Mouse (Mus musculus) intestine, embryonic 16.5 days (tissue): Measurements from ENCODE around the gene Sys1. TPM values are rescaled to one million over a fixed set of nuclear protein-coding genes. Genes with fewer than 3 reads are reported as not detected.

Source experiments
- ATAC-seq: fragments of 200-750 bp; cut with Nextera tagmentation; 2 replicates; pipeline ENCODE4 v1.8.0; 2017; ENCODE audit warnings: moderate TSS enrichment, moderate library complexity
- H3K27ac ChIP-seq: fragments of 300-500 bp; sonication (generic); 2 replicates; pipeline ENCODE4 v1.5.1; 2014; ENCODE audit warnings: mild to moderate bottlenecking, low read length
- H3K27me3 ChIP-seq: fragments of 300-500 bp; sonication (generic); replicated peaks from 2 replicates; pipeline ENCODE4 v1.6.1; 2014; ENCODE audit warnings: low read length, control low read depth, mixed read lengths; ENCODE audit not compliant: control insufficient read depth, insufficient read depth
- H3K36me3 ChIP-seq: fragments of 300-500 bp; sonication (generic); 2 replicates; pipeline ENCODE4 v1.6.1; 2014; ENCODE audit warnings: low read length, control low read depth; ENCODE audit not compliant: control insufficient read depth, insufficient read depth
- H3K4me1 ChIP-seq: fragments of 300-500 bp; sonication (generic); 2 replicates; pipeline ENCODE4 v1.6.1; 2014; ENCODE audit warnings: low read length, control low read depth, mixed read lengths; ENCODE audit not compliant: control insufficient read depth, insufficient read depth
- H3K4me2 ChIP-seq: fragments of 300-500 bp; sonication (generic); 2 replicates; pipeline ENCODE4 v1.6.1; 2014; ENCODE audit warnings: low read depth, low read length, control low read depth
- H3K4me3 ChIP-seq: fragments of 300-500 bp; sonication (generic); 2 replicates; pipeline ENCODE4 v1.5.1; 2014; ENCODE audit warnings: mild to moderate bottlenecking, low read length
- H3K9ac ChIP-seq: fragments of 300-500 bp; sonication (generic); 2 replicates; pipeline ENCODE4 v1.6.1; 2014; ENCODE audit warnings: low read depth, low read length
- H3K9me3 ChIP-seq: fragments of 300-500 bp; sonication (generic); 2 replicates; pipeline ENCODE4 v1.6.1; 2016; ENCODE audit warnings: low read length, control low read depth; ENCODE audit not compliant: control insufficient read depth
- WGBS: fragments of 180-500 bp; shearing (Covaris S2); extraction: QIAGEN DNeasy Blood & Tissue Kit; methylation state at CpG from one replicate; pipeline ENCODE4 v1.1.7; 2014; 5-methylcytosine and 5-hydroxymethylcytosine counted together
- polyA plus RNA-seq: library from polyadenylated mRNA; unstranded; fragments of >200 nt; fragmentation: Nextera tagmentation; extraction: Ambion mirVana; gene quantifications from 2 replicates; pipeline ENCODE4 v1.2.1, GENCODE M21; 2015

The Sys1 gene
- polyA plus RNA-seq, 1 experiment from 2014 or later, result 56.4 TPM

DNA sequence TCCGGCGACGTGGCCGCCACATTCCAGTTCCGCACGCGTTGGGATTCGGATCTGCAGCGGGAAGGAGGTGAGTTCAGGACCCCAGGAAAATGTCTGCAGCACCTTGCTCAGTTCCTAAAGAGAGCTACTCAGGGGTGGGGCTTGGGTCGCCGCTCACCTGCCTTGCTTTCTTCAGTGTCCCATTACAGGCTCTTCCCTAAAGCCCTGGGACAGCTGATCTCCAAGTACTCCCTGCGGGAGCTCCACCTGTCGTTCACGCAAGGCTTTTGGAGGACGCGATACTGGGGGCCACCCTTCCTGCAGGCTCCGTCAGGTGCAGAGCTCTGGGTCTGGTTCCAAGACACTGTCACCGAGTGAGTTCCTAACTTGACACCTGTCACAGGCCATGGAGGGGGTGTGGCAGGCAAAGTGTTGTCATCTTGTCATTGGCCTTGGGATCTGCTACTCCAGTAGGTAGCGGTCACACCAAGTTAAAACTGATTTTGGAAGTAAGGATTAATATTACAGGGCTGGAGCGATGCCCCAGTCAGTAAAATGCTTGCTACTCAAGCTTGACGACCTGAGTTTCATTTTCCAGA is 41.0 kb downstream of the Sys1 start:
- Histone ChIP-seq H3K27me3 (no peaks in the 10 kb centered on the region), H3K4me1 (peaks cover 5% of the 10 kb centered on the region), H3K9me3 (no peaks in the 10 kb centered on the region), H3K36me3 (peaks cover 12% of the 10 kb centered on the region), H3K4me2 (peak overlapping the region; percentile 95), H3K4me3 (peak overlapping the region; percentile 94), H3K27ac (peak overlapping the region; percentile 45), H3K9ac (peak overlapping the region; percentile 87)
- peak; percentile 59 for ATAC-seq
- WGBS, result 6% methylated on average over 21 of the region's 21 CpGs

DNA sequence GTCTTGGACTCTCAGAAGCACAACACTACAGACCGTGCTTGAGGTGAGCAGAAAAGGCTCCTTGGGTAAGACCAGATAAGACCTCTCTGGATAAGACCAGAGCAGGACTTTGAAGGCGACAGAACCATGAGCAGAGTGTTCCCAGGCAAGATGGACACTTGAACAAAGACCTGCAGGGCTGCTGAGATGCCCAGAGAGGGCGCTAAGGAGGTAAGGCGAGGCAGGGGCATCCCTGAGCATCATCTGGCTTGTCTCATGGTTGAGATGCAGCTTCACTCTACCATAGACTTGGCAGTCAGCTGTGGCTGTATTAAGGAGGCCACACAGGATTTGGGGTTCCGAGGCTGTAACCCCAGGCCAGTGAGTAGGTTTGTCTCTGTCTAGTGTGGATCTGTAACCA is 42.6 kb downstream of the Sys1 start:
- ATAC-seq, result no peak
- no peak overlapping the region for H3K4me3 ChIP-seq
- peaks cover 5% of the 10 kb centered on the region for H3K4me1 ChIP-seq
- H3K36me3 ChIP-seq, result peaks cover 23% of the 10 kb centered on the region
- H3K27ac ChIP-seq, result no peak overlapping the region
- H3K27me3 ChIP-seq, result no peaks in the 10 kb centered on the region
- H3K4me2 ChIP-seq, result no peak overlapping the region
- 75% methylated on average over 5 of the region's 5 CpGs for WGBS
- 0 out of 2 replicates have a peak, but pooled peaks cover 1% of the 10 kb centered on the region for H3K9me3 ChIP-seq
- no peak overlapping the region for H3K9ac ChIP-seq

DNA sequence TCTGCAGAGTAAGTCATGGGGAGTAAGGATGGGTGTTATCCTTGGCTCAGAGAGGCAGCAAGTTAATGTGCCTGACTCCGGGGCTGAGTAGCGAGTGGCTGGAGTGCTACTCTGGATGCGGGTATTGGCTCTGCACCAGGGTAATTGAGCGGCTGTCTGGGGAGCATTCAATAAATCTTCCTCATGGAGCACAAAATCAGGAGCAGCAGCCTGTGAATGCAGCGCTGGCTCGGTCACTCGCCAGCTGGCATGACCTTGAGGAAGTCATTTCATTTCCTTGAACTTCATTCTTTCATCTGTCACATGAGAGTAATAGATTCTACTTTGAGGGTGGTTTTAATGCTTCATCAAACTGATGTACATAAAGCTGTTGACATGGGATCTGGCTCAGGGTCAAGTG is 43.7 kb downstream of the Sys1 start:
- peaks cover 5% of the 10 kb centered on the region for H3K4me1 ChIP-seq
- no peak overlapping the region for H3K9ac ChIP-seq
- H3K9me3 ChIP-seq, result 0 out of 2 replicates have a peak, but pooled peaks cover 3% of the 10 kb centered on the region
- no peak overlapping the region for H3K27ac ChIP-seq
- whole genome bisulfite sequencing, result 85% methylated on average over 7 of the region's 7 CpGs
- no peaks in the 10 kb centered on the region for H3K27me3 ChIP-seq
- H3K36me3 ChIP-seq, result peaks cover 32% of the 10 kb centered on the region
- no peak for ATAC-seq
- H3K4me3 ChIP-seq, result no peak overlapping the region
- no peak overlapping the region for H3K4me2 ChIP-seq

DNA sequence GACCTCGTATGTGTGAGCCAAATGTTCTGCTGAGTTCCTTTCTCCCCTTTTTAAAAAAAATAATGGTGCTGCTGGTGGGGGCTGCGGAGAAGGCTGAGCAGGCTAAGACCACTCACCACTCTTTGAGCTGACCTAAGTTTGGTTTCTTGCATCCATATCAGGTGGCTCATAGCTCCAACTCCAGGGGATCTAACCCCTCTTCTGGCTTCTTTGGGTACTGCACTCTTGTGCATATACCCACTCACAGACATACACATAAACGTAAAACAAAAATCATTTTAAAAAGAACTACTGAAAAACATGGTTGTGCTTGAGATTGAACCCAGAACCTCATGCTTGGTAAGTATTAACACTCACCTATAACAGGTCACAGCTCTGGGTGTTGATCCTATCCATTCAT is 48.2 kb downstream of the Sys1 start:
- 98% methylated on average over 3 of the region's 3 CpGs for WGBS
- no peak overlapping the region for H3K9ac ChIP-seq
- no peak overlapping the region for H3K4me2 ChIP-seq
- ATAC-seq, result no peak
- no peak overlapping the region for H3K27ac ChIP-seq
- 0 out of 2 replicates have a peak, but pooled peaks cover 3% of the 10 kb centered on the region for H3K9me3 ChIP-seq
- no peak overlapping the region for H3K4me3 ChIP-seq
- H3K36me3 ChIP-seq, result peaks cover 34% of the 10 kb centered on the region
- no peaks in the 10 kb centered on the region for H3K27me3 ChIP-seq
- no peaks in the 10 kb centered on the region for H3K4me1 ChIP-seq

DNA sequence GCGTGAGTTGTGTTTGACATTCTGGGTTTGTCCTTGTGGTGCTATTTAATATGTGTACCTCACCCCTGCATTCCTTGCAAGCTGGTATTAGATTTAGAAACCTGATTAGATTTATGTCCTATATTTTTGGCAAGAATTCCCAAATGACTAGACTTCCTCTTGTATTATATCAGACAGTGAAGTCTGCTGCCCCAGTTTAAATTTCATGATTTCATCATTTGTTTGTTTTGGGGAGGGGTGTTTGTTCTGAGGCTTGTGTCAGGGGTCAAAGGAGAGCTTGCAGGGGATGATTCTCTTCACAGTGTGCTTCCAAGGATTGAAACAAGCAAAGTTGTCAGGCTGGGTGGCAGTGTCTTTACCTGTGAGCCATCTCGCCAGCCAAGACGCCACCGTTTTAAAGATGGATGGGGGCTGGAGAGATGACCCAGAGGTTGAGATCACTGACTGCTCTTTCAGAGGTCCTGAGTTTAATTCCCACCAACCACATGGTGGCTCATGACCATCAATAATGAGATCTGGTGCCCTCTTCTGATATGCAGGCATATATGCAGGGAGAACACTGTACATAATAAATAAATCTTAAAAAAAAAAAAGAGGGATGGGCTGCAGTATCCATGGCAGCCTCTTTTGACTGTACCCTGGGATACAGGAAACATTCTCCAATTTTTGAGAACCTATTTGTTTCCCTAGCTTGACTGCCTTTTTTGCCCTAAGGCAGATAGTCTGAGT is 49.0 kb downstream of the Sys1 start:
- Histone ChIP-seq H3K27ac (no peak overlapping the region), H3K27me3 (no peaks in the 10 kb centered on the region), H3K4me2 (no peak overlapping the region), H3K9me3 (0 out of 2 replicates have a peak, but pooled peaks cover 3% of the 10 kb centered on the region), H3K4me3 (no peak overlapping the region), H3K4me1 (no peaks in the 10 kb centered on the region), H3K9ac (no peak overlapping the region), H3K36me3 (peaks cover 29% of the 10 kb centered on the region)
- 66% methylated on average over 4 of the region's 4 CpGs for WGBS
- ATAC-seq, result no peak

DNA sequence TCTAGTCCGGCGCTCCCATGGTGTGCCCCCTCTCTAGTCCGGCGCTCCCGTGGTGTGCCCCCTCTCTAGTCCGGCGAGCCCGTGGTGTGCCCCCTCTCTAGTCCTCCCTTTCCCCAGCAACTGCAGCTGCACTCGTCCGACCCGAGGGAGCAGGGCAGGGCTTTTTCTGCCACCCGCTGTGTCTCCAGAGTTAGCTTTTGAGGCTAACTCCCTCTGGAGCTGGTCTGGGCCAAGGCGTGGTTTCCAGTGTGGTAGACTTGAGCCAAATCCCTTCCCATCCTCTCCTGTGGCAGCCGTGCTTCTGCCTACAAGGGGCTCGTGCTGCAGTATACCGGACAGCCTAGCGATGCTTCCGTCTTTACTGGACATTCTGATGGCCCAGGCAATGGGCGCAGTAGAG is 51.0 kb downstream of the Sys1 start:
- WGBS, result 87% methylated on average over 19 of the region's 19 CpGs
- ATAC-seq, result no peak

DNA sequence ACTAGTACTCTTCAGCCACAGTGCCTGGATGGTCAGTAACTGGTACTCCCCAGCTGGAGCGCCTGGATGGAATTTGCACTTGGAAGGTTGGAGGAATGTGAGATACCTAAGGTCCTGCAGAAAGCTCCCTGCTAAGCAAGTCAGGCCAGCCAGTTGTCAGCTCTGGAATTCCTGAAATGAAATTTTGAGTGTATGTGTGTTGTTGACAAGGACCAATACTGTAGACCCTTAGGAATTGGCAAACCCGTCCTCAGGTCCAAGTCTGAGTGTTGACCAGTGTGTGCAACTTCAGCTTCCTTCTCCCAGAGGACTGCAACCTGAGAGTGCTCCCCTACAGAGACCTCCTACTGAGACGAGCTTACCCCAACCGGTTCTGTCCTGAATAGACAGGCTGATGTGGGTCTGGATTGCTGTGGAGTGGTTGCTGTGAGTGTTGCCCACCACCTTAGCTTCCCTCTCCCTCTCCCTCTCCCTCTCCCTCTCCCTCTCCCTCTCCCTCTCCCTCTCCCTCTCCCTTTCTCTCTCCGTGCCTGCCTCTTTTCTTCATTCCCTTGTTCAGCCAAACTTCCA is 53.9 kb downstream of the Sys1 start:
- Histone ChIP-seq H3K9me3 (no peaks in the 10 kb centered on the region), H3K4me2 (no peak overlapping the region), H3K27me3 (no peaks in the 10 kb centered on the region), H3K4me1 (peaks cover 19% of the 10 kb centered on the region), H3K36me3 (0 out of 2 replicates have a peak, but pooled peaks cover 2% of the 10 kb centered on the region), H3K9ac (no peak overlapping the region), H3K4me3 (no peak overlapping the region), H3K27ac (no peak overlapping the region)
- ATAC-seq, result no peak
- WGBS, result 54% methylated on average over 5 of the region's 5 CpGs

More for the DNA sequence above, 51.0 kb downstream of the Sys1 start:
- Histone ChIP-seq H3K4me3 (no peak overlapping the region), H3K9ac (no peak overlapping the region), H3K4me1 (peaks cover 9% of the 10 kb centered on the region), H3K36me3 (peaks cover 22% of the 10 kb centered on the region), H3K27ac (no peak overlapping the region), H3K9me3 (0 out of 2 replicates have a peak, but pooled peaks cover 3% of the 10 kb centered on the region), H3K4me2 (no peak overlapping the region), H3K27me3 (no peaks in the 10 kb centered on the region)

DNA sequence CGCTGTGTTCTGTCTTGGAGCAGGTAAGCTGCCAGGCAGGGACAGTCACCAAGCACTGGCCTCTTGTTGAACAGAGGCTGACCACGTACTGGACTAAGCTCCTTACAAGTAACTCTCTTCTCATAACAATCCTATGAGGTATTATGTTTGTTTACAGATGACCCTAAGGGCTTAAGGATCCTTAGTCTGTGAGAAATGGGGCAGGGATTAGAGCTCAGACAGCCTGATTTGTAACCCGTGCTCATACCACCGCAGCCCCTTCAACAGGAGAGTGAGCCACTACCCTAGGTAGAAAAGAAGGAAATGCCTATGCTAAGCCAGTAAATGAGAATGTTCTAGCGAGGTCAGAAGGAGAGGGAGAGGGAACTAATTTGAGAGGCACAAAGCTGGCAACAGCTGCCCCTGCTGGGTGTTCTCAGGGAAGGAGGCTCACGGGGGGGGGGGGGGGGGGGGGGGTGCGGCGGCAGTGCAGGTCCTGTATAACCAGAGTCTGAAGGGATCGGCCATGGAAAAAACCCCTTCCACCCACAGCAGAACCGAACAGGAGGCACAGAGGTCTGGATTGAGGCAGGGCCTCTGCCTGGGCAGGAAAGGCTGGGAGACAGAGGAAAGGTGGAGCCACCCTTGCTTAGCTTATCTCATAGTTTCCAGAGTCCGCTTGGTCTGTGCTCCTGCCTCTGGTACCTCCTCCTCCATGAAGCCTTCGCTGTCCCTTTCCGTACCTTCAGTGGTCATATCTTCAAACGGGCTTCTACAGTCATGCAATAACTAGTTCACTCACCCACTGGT is 55.6 kb downstream of the Sys1 start:
- WGBS, result 60% methylated on average over 11 of the region's 14 CpGs
- no peak overlapping the region for H3K4me2 ChIP-seq
- 0 out of 2 replicates have a peak overlapping the region, but pooled peaks have one; percentile 46 for H3K27ac ChIP-seq
- 0 out of 2 replicates have a peak, but pooled peaks cover 2% of the 10 kb centered on the region for H3K36me3 ChIP-seq
- peak; percentile 55 for ATAC-seq
- peaks cover 19% of the 10 kb centered on the region for H3K4me1 ChIP-seq
- 0 out of 2 replicates have a peak overlapping the region, but pooled peaks have one; percentile 1 for H3K9ac ChIP-seq
- H3K4me3 ChIP-seq, result no peak overlapping the region
- no peaks in the 10 kb centered on the region; the same call in 1 of the 2 replicates for H3K9me3 ChIP-seq
- no peaks in the 10 kb centered on the region for H3K27me3 ChIP-seq

DNA sequence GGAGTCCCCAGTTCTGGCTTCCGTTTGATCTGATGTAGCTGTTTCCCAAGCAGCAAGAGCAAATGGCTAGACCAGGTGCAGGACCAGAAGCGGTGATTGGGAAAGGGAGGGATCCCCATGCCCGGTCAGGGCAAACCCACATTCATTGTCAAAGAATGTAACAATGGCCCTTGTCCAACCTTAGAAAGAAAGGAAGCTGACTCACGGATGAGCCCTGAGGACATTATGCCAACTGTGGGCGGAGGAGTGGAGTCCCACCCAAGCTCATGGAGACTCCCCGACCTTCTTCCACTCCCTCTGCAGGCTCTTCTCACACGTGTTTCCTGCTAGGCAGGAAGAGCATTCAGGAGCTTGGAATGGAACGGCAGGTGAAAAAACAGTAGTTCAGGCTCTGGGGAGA is 56.6 kb downstream of the Sys1 start:
- 64% methylated on average over 8 of the region's 8 CpGs for WGBS
- H3K9ac ChIP-seq, result no peak overlapping the region

More for the DNA sequence above, 56.6 kb downstream of the Sys1 start:
- H3K4me2 ChIP-seq, result no peak overlapping the region
- peaks cover 19% of the 10 kb centered on the region for H3K4me1 ChIP-seq
- no peaks in the 10 kb centered on the region; the same call in 1 of the 2 replicates for H3K9me3 ChIP-seq
- H3K27ac ChIP-seq, result no peak overlapping the region
- no peak overlapping the region for H3K4me3 ChIP-seq
- no peak for ATAC-seq
- H3K27me3 ChIP-seq, result no peaks in the 10 kb centered on the region
- 0 out of 2 replicates have a peak, but pooled peaks cover 2% of the 10 kb centered on the region for H3K36me3 ChIP-seq
